Mouse (Mus musculus) midbrain, embryonic 15.5 days (tissue): ENCODE results near the gene Mapk11. TPM values are rescaled to one million over a fixed set of nuclear protein-coding genes. Genes with fewer than 3 reads are reported as not detected.

ENCODE experiments used
- ATAC-seq: fragments of 200-750 bp; cut with Nextera tagmentation; replicated peaks from 2 replicates; pipeline ENCODE4 v1.8.0; 2017; ENCODE audit warnings: moderate TSS enrichment
- H3K27ac ChIP-seq: fragments of 300-500 bp; sonication (generic); 2 replicates; pipeline ENCODE4 v1.5.1; 2015; ENCODE audit warnings: mild to moderate bottlenecking, inconsistent platforms
- H3K27me3 ChIP-seq: fragments of 300-500 bp; sonication (generic); replicated peaks from 2 replicates; pipeline ENCODE4 v1.6.1; 2015; ENCODE audit warnings: inconsistent platforms
- H3K36me3 ChIP-seq: fragments of 300-500 bp; sonication (generic); replicated peaks from 2 replicates; pipeline ENCODE4 v1.6.1; 2015; ENCODE audit warnings: inconsistent platforms
- H3K4me1 ChIP-seq: fragments of 300-500 bp; sonication (generic); 2 replicates; pipeline ENCODE4 v1.6.1; 2015; ENCODE audit warnings: inconsistent platforms
- H3K4me2 ChIP-seq: fragments of 300-500 bp; sonication (generic); 2 replicates; pipeline ENCODE4 v1.6.1; 2015; ENCODE audit warnings: inconsistent platforms, mild to moderate bottlenecking, moderate library complexity
- H3K4me3 ChIP-seq: fragments of 300-500 bp; sonication (generic); 2 replicates; pipeline ENCODE4 v1.5.1; 2015; ENCODE audit warnings: mild to moderate bottlenecking, inconsistent platforms
- H3K9ac ChIP-seq: fragments of 300-500 bp; sonication (generic); 2 replicates; pipeline ENCODE4 v1.6.1; 2015; ENCODE audit warnings: mild to moderate bottlenecking, inconsistent platforms
- H3K9me3 ChIP-seq: fragments of 300-500 bp; sonication (generic); 2 replicates; pipeline ENCODE4 v1.6.1; 2016; ENCODE audit warnings: inconsistent platforms
- whole genome bisulfite sequencing: fragments of 180-500 bp; shearing (Covaris S2); methylation state at CpG from one replicate; pipeline ENCODE4 v1.1.7; 2015; ENCODE audit warnings: mixed read lengths; 5-methylcytosine and 5-hydroxymethylcytosine counted together
- polyA plus RNA-seq: library from polyadenylated mRNA; unstranded; fragments of >200 nt; fragmentation: Nextera tagmentation; extraction: Ambion mirVana; gene quantifications from 2 replicates; pipeline ENCODE4 v1.2.1, GENCODE M21; 2015

The Mapk11 gene
- polyA plus RNA-seq, 1 experiment from 2014 or later, result 30.8 TPM

DNA sequence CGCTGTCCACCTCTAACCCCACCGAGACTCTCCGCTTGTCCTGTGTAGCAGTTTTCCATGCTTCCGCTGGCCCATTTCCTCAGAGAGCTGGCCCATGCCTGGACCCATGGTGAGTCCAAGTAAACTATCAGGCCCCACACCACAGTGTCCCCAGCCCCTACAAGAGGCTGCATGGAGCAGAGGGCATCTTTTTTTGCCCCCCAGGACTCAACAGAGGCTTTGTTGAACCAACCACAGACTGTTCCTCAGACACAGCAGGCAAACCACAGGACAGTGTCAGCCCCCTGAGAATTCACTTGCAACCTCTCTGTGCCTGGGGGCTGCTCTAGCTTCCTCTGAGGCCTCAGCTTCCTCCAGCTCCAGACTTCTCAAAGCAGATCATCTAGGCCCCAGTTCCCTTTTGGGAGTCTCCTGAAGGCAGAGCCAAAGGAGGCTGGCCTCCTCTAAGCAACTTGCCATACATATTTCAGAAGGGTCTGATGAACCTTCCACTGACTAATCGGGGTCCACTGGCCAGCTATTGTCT is 22.2 kb upstream of the Mapk11 start:
- Histone ChIP-seq H3K4me2 (no peak overlapping the region), H3K4me1 (peaks cover 64% of the 10 kb centered on the region), H3K27me3 (no peaks in the 10 kb centered on the region), H3K36me3 (peaks cover 12% of the 10 kb centered on the region), H3K27ac (no peak overlapping the region), H3K9me3 (no peaks in the 10 kb centered on the region), H3K9ac (no peak overlapping the region), H3K4me3 (no peak overlapping the region)
- ATAC-seq, result no peak
- WGBS, result 87% methylated on average over 5 of the region's 5 CpGs

DNA sequence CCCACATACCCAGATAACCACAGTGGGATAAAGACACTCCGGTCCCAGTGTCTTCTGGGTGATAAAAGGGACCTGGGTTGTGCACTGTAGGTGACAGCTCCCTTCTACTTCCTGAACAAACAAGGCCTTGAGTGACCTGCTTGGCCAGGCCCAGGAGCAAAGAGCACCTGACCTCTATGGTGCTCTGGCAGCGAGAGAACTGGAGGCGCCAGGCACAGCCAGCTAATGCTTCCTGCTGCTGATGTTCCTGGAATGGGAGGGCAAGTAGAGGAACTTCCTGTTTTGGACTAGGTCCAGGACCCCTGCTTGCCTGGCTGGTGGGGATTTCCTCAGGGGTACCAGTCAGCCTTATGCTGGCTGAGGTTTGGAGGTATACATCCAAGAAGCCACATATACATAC is 20.7 kb upstream of the Mapk11 start:
- peaks cover 25% of the 10 kb centered on the region for H3K36me3 ChIP-seq
- no peak for ATAC-seq
- peaks cover 52% of the 10 kb centered on the region for H3K4me1 ChIP-seq
- no peaks in the 10 kb centered on the region for H3K27me3 ChIP-seq
- no peak overlapping the region for H3K4me3 ChIP-seq
- no peaks in the 10 kb centered on the region for H3K9me3 ChIP-seq
- WGBS, result 63% methylated on average over 3 of the region's 3 CpGs
- H3K27ac ChIP-seq, result no peak overlapping the region
- H3K9ac ChIP-seq, result no peak overlapping the region
- no peak overlapping the region for H3K4me2 ChIP-seq

DNA sequence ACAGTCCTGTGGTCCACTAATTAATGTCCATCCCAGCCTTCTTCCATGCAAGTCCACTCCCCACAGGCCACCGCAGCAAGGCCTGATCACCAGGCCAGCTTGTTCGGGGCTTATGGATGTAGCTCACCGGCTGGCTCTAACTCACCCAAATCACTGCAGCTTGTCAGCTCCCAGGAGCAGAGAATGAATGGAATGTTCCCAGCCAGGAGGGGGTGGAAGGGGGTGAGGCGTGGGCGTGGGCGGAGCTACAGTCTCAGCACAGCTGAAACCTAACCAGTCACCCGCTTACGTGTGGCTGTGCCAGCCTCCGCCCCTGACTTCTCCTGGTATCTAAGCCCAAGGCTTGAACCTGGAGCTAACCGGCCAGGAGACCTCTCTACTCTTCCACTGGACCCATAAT is 20.0 kb upstream of the Mapk11 start:
- Histone ChIP-seq H3K9ac (no peak overlapping the region), H3K9me3 (no peaks in the 10 kb centered on the region), H3K27me3 (no peaks in the 10 kb centered on the region), H3K36me3 (peaks cover 32% of the 10 kb centered on the region), H3K4me2 (no peak overlapping the region), H3K4me1 (peaks cover 45% of the 10 kb centered on the region), H3K4me3 (no peak overlapping the region), H3K27ac (0 out of 2 replicates have a peak overlapping the region, but pooled peaks have one; percentile 2)
- ATAC-seq, result no peak
- 5% methylated on average over 10 of the region's 10 CpGs for WGBS

DNA sequence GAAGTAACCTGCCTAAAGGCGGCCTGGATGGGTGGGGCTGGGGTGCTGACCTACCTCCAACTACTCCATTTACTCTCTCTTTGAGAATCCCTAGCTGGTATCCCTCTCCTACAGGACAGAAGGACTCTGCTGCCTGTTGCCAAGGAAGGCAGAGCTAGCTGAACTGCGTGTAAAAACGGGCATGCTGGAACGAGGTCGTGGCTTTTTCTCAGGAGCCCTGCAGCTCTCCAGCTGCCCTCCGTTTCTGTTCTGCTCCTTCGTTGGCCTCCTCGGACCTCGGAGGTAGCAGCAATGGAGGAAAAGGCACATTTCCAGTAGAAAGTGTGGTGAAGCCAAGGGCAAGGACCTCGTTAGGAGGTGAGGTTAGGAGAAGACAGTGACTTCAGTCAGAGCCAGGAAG is 19.5 kb upstream of the Mapk11 start:
- WGBS, result 60% methylated on average over 10 of the region's 10 CpGs
- H3K4me1 ChIP-seq, result peaks cover 40% of the 10 kb centered on the region
- no peaks in the 10 kb centered on the region for H3K27me3 ChIP-seq
- H3K4me2 ChIP-seq, result no peak overlapping the region
- no peak overlapping the region for H3K4me3 ChIP-seq
- peaks cover 37% of the 10 kb centered on the region for H3K36me3 ChIP-seq
- 0 out of 2 replicates have a peak overlapping the region, but pooled peaks have one; percentile 2 for H3K27ac ChIP-seq
- no peaks in the 10 kb centered on the region for H3K9me3 ChIP-seq
- ATAC-seq, result no peak
- no peak overlapping the region for H3K9ac ChIP-seq

DNA sequence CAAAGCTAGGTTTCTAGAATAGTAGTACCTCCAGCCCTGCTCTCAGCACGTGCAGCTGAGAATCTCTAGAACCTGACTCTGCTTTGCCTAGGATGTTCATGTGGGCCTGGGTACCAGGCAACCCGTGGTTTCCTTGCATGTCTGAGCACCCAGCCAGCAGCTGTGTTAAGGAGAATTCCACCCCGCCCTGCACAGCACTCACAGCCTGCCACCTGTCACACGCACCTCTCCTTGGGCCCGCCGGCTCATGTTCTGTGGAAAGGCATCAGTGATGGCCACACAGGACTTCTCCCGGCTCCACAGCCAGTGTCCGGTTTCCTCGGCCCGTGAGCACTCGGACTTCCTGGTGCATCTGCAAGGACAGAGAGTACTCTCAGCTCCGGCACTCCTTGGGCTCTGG is 16.1 kb upstream of the Mapk11 start:
- Histone ChIP-seq H3K36me3 (peaks cover 69% of the 10 kb centered on the region), H3K27ac (no peak overlapping the region), H3K9me3 (no peaks in the 10 kb centered on the region), H3K9ac (no peak overlapping the region), H3K4me2 (no peak overlapping the region), H3K4me3 (no peak overlapping the region), H3K4me1 (peaks cover 15% of the 10 kb centered on the region), H3K27me3 (no peaks in the 10 kb centered on the region)
- no peak for ATAC-seq
- WGBS, result 94% methylated on average over 12 of the region's 12 CpGs

DNA sequence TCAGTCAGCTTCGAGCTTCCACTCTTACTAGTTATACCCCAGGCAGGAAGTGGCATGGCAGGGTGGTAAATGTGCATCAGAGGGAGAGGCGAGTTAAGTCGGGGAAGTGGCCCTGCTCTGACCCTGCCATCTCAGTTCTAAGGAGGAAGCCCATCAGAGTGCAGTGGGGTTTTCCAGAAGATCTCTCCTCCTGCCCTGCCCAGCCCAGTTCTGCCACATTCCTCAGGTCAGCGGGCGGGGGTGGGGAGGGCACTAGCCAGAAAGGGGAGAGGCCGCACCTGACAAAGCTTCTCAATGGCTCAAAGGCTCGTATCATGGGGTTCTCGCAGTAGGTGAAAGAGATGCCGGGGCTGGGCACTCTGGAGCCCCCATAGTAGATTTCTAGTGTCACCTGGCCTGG is 12.0 kb upstream of the Mapk11 start:
- Histone ChIP-seq H3K27ac (no peak overlapping the region), H3K9ac (no peak overlapping the region), H3K36me3 (peaks cover 96% of the 10 kb centered on the region), H3K4me1 (no peaks in the 10 kb centered on the region), H3K9me3 (no peaks in the 10 kb centered on the region), H3K27me3 (no peaks in the 10 kb centered on the region), H3K4me2 (no peak overlapping the region), H3K4me3 (no peak overlapping the region)
- 88% methylated on average over 9 of the region's 9 CpGs for WGBS
- no peak for ATAC-seq

DNA sequence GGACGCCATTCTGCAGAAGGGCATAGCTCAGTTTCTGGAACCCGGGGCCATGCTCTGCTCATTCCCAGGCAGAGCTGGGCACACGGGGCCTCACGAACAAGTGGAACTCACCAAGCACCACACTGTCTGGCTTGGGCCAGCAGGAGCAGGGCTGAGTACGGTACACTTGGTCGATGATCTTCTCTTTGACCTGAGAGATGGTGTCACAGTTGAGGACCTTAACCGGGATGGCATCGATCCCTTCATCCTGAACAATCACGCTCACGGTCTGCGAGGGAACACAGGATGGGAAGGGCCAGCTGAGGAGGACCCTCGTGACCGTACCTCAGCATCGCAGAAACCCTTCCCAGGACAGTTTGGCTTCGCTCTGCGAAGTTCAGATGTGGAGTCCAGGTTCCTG is 9.1 kb upstream of the Mapk11 start:
- H3K9ac ChIP-seq, result no peak overlapping the region
- no peak overlapping the region for H3K27ac ChIP-seq
- no peak overlapping the region for H3K4me2 ChIP-seq
- no peak for ATAC-seq
- H3K4me3 ChIP-seq, result no peak overlapping the region
- H3K9me3 ChIP-seq, result no peaks in the 10 kb centered on the region
- peaks cover 92% of the 10 kb centered on the region for H3K36me3 ChIP-seq
- H3K27me3 ChIP-seq, result no peaks in the 10 kb centered on the region
- H3K4me1 ChIP-seq, result no peaks in the 10 kb centered on the region
- WGBS, result 94% methylated on average over 16 of the region's 16 CpGs

DNA sequence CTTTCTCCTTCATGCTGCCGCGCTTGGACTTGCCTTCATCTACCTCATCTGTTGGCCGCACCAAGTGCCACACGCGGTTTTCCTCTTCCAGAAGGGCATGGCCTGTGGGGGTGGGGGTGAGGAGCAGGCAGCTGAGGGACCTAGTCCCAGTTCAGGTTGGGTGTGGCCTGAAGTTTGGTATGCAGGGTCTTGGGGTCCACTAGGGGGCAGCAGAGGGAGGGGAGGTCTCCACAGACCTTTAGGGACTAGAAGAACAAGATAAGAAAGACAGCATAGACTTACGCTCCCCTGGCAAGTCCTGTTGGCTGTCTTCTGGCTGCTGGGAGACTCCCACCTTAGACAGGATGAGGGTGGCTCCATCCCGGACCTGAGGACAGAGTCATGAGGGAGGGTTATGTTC is 8.5 kb upstream of the Mapk11 start:
- H3K4me3 ChIP-seq, result no peak overlapping the region
- no peaks in the 10 kb centered on the region for H3K9me3 ChIP-seq
- H3K36me3 ChIP-seq, result peaks cover 87% of the 10 kb centered on the region
- H3K9ac ChIP-seq, result no peak overlapping the region
- 68% methylated on average over 7 of the region's 7 CpGs for WGBS
- no peak overlapping the region for H3K4me2 ChIP-seq
- no peak overlapping the region for H3K27ac ChIP-seq
- no peaks in the 10 kb centered on the region for H3K4me1 ChIP-seq
- no peak for ATAC-seq
- no peaks in the 10 kb centered on the region for H3K27me3 ChIP-seq

DNA sequence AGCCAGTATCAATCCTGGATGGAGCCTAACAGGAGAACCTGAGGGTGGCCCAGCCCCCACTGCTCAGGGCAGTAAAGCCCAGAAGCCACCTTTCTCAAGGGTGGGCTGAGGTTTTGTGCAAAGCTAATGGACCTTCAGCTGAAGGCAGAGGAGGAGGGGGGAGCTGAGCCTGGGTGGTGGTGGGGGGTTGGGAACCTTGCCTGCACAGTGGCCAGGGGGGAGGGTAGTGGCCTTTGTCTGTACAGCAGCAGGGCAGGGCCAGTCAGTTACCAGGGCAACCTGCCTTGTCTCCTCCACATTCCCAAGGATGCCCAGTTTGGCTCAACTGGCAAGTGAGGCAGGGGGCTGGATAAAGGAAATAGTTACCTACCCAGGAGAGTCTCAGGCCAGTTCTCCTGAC is 2.9 kb upstream of the Mapk11 start:
- H3K27me3 ChIP-seq, result no peaks in the 10 kb centered on the region
- H3K4me2 ChIP-seq, result no peak overlapping the region
- peak overlapping the region; percentile 48 for H3K27ac ChIP-seq
- H3K9ac ChIP-seq, result no peak overlapping the region
- ATAC-seq, result no peak
- no peaks in the 10 kb centered on the region for H3K9me3 ChIP-seq
- peaks cover 32% of the 10 kb centered on the region for H3K4me1 ChIP-seq
- peaks cover 32% of the 10 kb centered on the region for H3K36me3 ChIP-seq
- H3K4me3 ChIP-seq, result no peak overlapping the region

DNA sequence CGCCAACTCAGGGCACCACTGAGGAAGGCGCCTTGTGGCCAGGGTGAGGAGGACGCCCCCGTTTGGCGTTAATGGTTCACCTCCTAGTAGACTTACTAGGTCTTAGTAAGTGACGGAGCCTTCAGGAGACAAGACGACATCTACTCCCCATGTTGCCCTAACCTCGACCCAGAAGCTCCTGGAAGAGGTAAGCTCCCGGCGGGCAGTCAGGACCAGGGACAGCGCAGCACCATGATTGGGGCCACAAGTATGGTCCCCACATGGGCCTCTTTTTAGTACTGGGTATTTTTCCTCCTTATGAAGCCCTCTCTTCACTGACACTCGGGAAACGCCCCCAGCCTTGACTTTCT is 588 bp upstream of the Mapk11 start:
- no peak for ATAC-seq
- H3K4me3 ChIP-seq, result peak overlapping the region; percentile 89
- H3K9ac ChIP-seq, result peak overlapping the region; percentile 93
- peaks cover 46% of the 10 kb centered on the region for H3K4me1 ChIP-seq
- no peaks in the 10 kb centered on the region for H3K9me3 ChIP-seq
- peak overlapping the region; percentile 71 for H3K4me2 ChIP-seq
- H3K36me3 ChIP-seq, result peaks cover 9% of the 10 kb centered on the region
- 2% methylated on average over 13 of the region's 13 CpGs for WGBS
- peak overlapping the region; percentile 91 for H3K27ac ChIP-seq
- no peaks in the 10 kb centered on the region for H3K27me3 ChIP-seq

DNA sequence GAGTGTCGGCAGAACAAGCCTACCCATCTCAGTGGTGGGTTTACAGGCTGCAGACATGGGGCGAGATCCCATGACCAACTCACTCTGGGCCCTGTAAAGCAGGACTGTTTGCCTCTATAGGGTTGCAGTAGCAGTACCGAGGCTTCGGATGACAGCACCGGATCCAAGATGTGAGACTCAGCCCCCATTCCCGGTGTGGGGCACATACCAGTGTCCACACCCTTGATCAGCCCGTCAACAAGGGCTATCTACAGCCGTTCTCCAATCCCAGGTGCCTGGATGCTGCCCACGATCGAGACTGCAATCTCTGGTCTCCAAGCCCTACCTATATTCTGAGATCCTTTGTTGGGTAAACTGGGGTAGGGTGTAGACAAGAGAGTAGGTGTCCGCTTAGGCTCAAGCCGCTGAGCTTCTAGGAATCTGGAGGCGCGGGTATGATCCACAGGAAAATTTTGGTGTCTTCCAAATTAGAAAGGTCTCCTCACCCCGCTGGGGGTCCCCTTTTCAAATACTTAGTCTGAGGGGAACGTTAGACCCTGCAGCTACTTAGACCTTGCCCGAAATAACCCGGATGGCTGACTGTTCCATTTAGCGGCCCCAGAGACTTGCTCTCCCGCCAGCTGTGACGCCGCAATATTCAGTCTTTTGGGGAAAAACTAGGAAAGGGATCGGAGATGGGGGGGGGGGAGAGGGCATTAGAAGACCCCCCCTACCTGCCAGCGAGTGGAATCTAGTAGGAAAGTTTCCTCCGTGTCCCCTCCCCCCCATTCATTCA is 745 bp downstream of the Mapk11 start:
- Histone ChIP-seq H3K27me3 (no peaks in the 10 kb centered on the region), H3K9ac (peak overlapping the region; percentile 93), H3K9me3 (no peaks in the 10 kb centered on the region), H3K27ac (peak overlapping the region; percentile 91), H3K4me1 (peaks cover 46% of the 10 kb centered on the region), H3K4me2 (peak overlapping the region; percentile 71), H3K36me3 (peaks cover 6% of the 10 kb centered on the region; the same call in 1 of the 2 replicates), H3K4me3 (peak overlapping the region; percentile 89)
- WGBS, result 2% methylated on average over 25 of the region's 25 CpGs
- ATAC-seq, result peak; percentile 2; the same call in 1 of the 2 replicates

DNA sequence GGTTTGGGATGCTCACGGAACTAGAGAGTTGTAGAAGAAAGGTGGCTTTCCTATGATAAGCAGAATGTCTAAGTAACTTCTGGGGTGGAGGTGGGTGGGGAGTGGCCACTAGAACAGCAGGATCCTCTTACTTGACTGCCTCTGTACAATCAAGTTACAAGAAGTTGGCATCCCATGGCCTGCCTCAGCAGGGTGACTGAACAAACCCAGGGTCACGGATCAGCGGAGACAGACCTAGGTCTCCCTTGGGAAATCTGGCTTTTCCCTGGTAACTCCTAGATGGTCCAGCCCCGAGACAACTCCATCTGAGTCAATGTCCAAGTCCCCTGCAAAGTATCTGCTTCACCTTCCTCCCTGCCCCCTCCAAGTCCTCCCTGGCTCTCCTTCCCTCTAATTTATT is 1.5 kb downstream of the Mapk11 start:
- Histone ChIP-seq H3K4me2 (peak overlapping the region; percentile 71), H3K4me1 (peaks cover 46% of the 10 kb centered on the region), H3K27ac (0 out of 2 replicates have a peak overlapping the region, but pooled peaks have one; percentile 91), H3K27me3 (no peaks in the 10 kb centered on the region), H3K9ac (peak overlapping the region; percentile 93), H3K9me3 (no peaks in the 10 kb centered on the region), H3K36me3 (0 out of 2 replicates have a peak, but pooled peaks cover 4% of the 10 kb centered on the region), H3K4me3 (peak overlapping the region; percentile 89)
- 37% methylated on average over 4 of the region's 4 CpGs for WGBS
- no peak for ATAC-seq

DNA sequence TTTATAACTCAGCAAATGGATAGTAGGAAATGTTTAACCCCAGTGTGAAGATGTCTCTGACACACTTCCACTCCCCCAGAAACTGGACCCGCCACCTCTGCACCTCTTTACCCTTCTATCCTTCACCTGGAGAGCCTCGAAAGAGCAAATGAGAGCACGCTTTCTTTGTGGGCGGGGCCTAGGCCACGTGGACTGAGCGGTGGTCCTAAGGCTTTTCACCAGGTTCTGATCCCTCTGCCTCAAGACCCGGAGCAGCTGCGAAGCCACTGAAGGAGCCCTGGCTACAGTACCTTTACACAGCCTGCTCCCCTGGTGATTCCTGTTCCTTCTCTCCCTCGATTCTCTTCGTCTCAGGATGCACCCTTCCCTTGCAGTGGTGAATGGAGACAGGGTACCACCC is 2.0 kb downstream of the Mapk11 start:
- H3K9ac ChIP-seq, result peak overlapping the region; percentile 93; the same call in 1 of the 2 replicates
- peak overlapping the region; percentile 84 for H3K27ac ChIP-seq

More for the DNA sequence above, 2.0 kb downstream of the Mapk11 start:
- no peaks in the 10 kb centered on the region for H3K9me3 ChIP-seq
- peak overlapping the region; percentile 71 for H3K4me2 ChIP-seq
- no peaks in the 10 kb centered on the region for H3K27me3 ChIP-seq
- ATAC-seq, result no peak
- WGBS, result 14% methylated on average over 10 of the region's 10 CpGs
- H3K36me3 ChIP-seq, result 0 out of 2 replicates have a peak, but pooled peaks cover 4% of the 10 kb centered on the region
- peaks cover 44% of the 10 kb centered on the region for H3K4me1 ChIP-seq
- H3K4me3 ChIP-seq, result peak overlapping the region; percentile 89
